Mouse (Mus musculus): ENCODE measurements around the gene Spata2l. TPM values are rescaled to one million over a fixed set of nuclear protein-coding genes. Genes with fewer than 3 reads are reported as not detected.

Spata2l gene
- polyA plus RNA-seq, 1 experiment from 2014 or later: 2.8 TPM

DNA sequence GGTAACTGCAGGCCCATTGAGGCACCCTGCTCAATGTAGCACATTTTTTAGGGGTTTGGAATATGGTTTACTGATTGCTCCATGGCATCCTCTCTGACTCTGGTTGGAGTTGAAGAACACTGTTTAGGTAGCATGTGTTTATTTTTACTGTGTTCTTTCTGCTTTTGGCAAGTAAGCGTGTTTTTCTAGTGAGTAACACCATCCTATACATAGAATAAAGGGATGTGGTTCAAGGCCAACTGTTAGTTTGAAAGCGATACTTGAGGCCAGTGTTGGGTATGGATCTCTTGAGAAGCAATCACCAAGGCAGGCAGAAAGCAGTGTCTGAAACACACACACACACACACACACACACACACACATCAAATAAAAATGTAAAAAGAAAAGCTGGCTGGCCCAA, 48.0 kb downstream of the Spata2l start:
- Histone ChIP-seq H3K27me3 (no peaks in the 10 kb centered on the region), H3K4me2 (replicated peaks) (no peak overlapping the region), H3K36me3 (no peaks in the 10 kb centered on the region), H3K27ac (no peak overlapping the region), H3K9ac (no peak overlapping the region), H3K9me3 (replicated peaks) (no peaks in the 10 kb centered on the region), H3K4me1 (peaks cover 3% of the 10 kb centered on the region), H3K4me3 (no peak overlapping the region)
- WGBS: 82% methylated on average over 2 of the region's 2 CpGs
- ATAC-seq (ENCODE audit: low FRiP score): no peak

DNA sequence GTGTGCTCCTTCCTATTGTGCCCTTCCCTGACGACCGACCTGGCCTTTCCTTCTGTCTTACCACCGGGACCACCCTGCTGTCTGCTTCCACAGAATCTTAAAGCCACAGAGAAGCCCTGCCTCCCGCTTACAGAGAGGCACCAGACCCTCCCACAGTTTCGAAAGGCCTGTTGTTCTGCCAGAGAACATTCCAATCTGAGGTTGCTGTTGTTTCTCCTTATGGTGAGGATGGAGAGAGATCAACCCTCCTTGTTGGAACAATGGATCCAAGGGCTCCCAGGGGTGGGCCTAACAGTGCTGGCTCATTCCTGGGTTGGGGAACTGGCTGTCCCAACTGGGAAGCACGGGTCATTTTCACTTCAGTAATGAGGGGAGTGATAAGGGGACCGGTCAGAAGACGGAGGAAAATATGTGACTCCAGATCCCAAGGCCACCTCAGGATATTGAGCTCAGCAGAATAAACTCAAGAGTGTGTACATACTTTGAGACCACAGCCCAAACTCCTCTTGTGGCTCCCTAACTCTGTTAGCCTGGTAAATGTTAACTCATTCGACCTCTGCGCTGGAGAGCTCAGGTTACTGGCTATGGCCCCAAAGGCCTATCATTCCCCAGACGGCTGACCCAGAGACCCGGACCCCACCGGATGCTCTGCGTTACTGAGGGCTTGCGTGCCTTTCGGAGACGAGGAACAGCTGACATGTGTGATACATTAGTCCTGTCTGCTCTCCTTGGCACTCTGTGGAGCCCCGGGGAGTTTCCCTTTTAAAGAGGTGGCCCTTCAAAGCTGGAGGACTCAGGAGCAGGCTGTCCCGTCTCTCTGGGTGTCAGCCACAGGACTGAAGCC, 50.2 kb downstream of the Spata2l start, which contains the start of gene Dpep1:
Gene Dpep1, plus strand, starts transcription at position 677 of the 844 bp plus-strand sequence.
- 36% methylated on average over 19 of the region's 19 CpGs for WGBS
- Histone ChIP-seq H3K4me1 (peaks cover 3% of the 10 kb centered on the region), H3K9ac (no peak within 1 kb of the TSS), H3K27me3 (no peaks in the 10 kb centered on the region), H3K9me3 (replicated peaks) (no peaks in the 10 kb centered on the region), H3K4me2 (replicated peaks) (no peak within 1 kb of the TSS), H3K4me3 (no peak within 1 kb of the TSS), H3K36me3 (no peaks in the 10 kb centered on the region), H3K27ac (no peak within 1 kb of the TSS)
- no peak for ATAC-seq (ENCODE audit: low FRiP score)

DNA sequence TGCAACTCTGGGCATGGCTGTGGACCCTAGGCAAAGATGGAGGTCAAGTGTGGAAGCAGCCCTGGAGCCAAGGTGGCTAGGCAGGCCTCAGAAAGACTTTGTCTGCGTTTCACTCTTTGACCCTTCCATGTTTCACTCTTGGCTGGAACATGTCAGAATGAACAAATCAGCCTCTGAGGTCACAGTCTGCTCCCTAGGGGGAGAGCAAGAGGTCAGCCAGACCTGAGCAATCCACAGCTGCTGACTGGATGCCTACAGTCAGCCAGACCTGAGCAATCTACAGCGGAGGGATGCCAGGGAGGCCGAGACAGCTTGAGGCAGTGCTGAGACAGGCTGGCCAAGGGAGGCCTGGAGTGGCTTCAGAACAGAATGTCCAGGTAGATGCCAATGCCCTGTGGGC, 54.6 kb downstream of the Spata2l start:
- WGBS: 59% methylated on average over 3 of the region's 3 CpGs
- Histone ChIP-seq H3K9ac (no peak overlapping the region), H3K4me3 (no peak overlapping the region), H3K9me3 (replicated peaks) (peaks cover 13% of the 10 kb centered on the region), H3K4me2 (replicated peaks) (no peak overlapping the region), H3K27me3 (no peaks in the 10 kb centered on the region), H3K4me1 (peaks cover 3% of the 10 kb centered on the region), H3K27ac (no peak overlapping the region), H3K36me3 (no peaks in the 10 kb centered on the region)
- ATAC-seq (ENCODE audit: low FRiP score): no peak

Other genes starting within 250 kb of the Spata2l start
- gene Ankrd11, start 194.0 kb downstream of the Spata2l start, polyA plus RNA-seq (2016; fragmentation: Nextera tagmentation; extraction: Ambion mirVana): 87.0 and 90.1 TPM in 2 replicates
- 62.6 and 63.9 TPM in 2 replicates for gene Spg7, start 173.3 kb downstream of the Spata2l start, polyA plus RNA-seq (2016; fragmentation: Nextera tagmentation; extraction: Ambion mirVana)
- gene Rpl13, start 133.9 kb downstream of the Spata2l start, polyA plus RNA-seq (2016; fragmentation: Nextera tagmentation; extraction: Ambion mirVana): 1,018 and 1,026 TPM in 2 replicates
- 0.15 and 0.35 TPM in 2 replicates for gene Cpne7, start 118.9 kb downstream of the Spata2l start, polyA plus RNA-seq (2016; fragmentation: Nextera tagmentation; extraction: Ambion mirVana)
- gene Sult5a1, start 77.9 kb downstream of the Spata2l start, polyA plus RNA-seq (2016; fragmentation: Nextera tagmentation; extraction: Ambion mirVana): 8.1 and 9.7 TPM in 2 replicates
- gene Dpep1, start 50.0 kb downstream of the Spata2l start, polyA plus RNA-seq (2016; fragmentation: Nextera tagmentation; extraction: Ambion mirVana): 0.35 and 0.36 TPM in 2 replicates
- gene Chmp1a, start 23.5 kb downstream of the Spata2l start, polyA plus RNA-seq (2016; fragmentation: Nextera tagmentation; extraction: Ambion mirVana): 160 and 166 TPM in 2 replicates
- gene Spata33, start 23.4 kb downstream of the Spata2l start, polyA plus RNA-seq (2016; fragmentation: Nextera tagmentation; extraction: Ambion mirVana): 8.3 and 8.8 TPM in 2 replicates
- gene Cdk10, start 11.4 kb downstream of the Spata2l start, polyA plus RNA-seq (2016; fragmentation: Nextera tagmentation; extraction: Ambion mirVana): 37.6 and 39.1 TPM in 2 replicates
- 32.9 and 35.0 TPM in 2 replicates for gene Zfp276, start 18.0 kb upstream of the Spata2l start, polyA plus RNA-seq (2016; fragmentation: Nextera tagmentation; extraction: Ambion mirVana)
- gene Vps9d1, start 18.1 kb upstream of the Spata2l start, polyA plus RNA-seq (2016; fragmentation: Nextera tagmentation; extraction: Ambion mirVana): 37.7 and 44.3 TPM in 2 replicates
- gene Fanca, start 82.3 kb upstream of the Spata2l start, polyA plus RNA-seq (2016; fragmentation: Nextera tagmentation; extraction: Ambion mirVana): 20.9 and 21.0 TPM in 2 replicates
- 28.9 and 32.2 TPM in 2 replicates for gene Spire2, start 96.5 kb upstream of the Spata2l start, polyA plus RNA-seq (2016; fragmentation: Nextera tagmentation; extraction: Ambion mirVana)
- gene Tcf25, start 137.5 kb upstream of the Spata2l start, polyA plus RNA-seq (2016; fragmentation: Nextera tagmentation; extraction: Ambion mirVana): 212 and 231 TPM in 2 replicates
- gene Mc1r, start 170.9 kb upstream of the Spata2l start, polyA plus RNA-seq (2016; fragmentation: Nextera tagmentation; extraction: Ambion mirVana): 0.09 and 0.20 TPM in 2 replicates
- 1,043 and 1,050 TPM in 2 replicates for gene Tubb3, start 175.2 kb upstream of the Spata2l start, polyA plus RNA-seq (2016; fragmentation: Nextera tagmentation; extraction: Ambion mirVana)
- 40.1 and 42.5 TPM in 2 replicates for gene Def8, start 187.3 kb upstream of the Spata2l start, polyA plus RNA-seq (2016; fragmentation: Nextera tagmentation; extraction: Ambion mirVana)
- gene Afg3l1, start 241.7 kb upstream of the Spata2l start, polyA plus RNA-seq (2016; fragmentation: Nextera tagmentation; extraction: Ambion mirVana): 64.7 and 66.5 TPM in 2 replicates

All from hindbrain, embryonic 12.5 days (tissue).